Comparison of ENCODE assay signal across 8 mouse cellular contexts in the genomic region with DNA sequence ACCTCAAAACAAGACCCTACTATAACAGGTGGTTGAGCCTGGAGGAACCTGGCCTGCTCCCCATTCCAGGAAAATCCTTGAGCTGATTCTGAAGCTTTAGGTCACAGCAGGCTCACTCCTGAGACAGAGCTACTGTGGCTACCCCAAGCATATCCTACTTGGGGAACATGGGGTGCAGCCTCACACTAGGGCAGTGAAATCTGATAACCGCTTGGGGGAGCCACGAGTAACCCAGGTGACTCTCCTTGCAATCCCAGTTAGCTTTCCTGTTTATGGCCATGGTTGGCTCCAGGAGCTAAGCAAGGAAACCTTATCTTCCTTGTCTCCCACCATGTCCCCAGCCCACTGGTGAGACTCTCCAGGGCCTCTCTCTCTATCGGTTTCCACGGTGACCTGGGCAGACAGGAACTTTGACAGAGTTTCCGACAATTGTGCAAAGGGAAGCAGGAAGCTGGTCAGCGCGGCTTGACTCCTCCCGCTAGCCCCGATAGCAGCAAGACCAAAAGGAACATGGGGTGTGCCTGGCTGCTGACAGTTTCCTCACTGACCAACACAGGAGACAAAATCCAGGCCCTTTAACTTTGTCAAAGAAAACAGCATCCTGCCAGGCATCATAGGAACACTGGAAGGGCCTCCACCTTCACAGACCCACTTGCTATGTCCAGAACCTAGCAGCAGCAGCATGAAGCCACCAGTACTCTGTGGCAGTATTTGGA. TPM values are rescaled to one million over a fixed set of nuclear protein-coding genes. Genes with fewer than 3 reads are reported as not detected.
DNase-seq lines count a peak whose midpoint lies in the region; ATAC-seq and TF ChIP-seq lines count a peak whose summit lies in the region.

No protein-coding gene starts in this region.

- peak overlapping the region; percentile 66 for H3K4me3 ChIP-seq in bone marrow, adult 2 months (replicated peaks; ENCODE audit: control insufficient read depth, low read depth, low read length)
- H3K4me3 ChIP-seq in forebrain, embryonic 10.5 days: peak overlapping the region; percentile 9; the same call in 1 of the 2 replicates
- H3K4me3 ChIP-seq in hindbrain, embryonic 11.5 days (ENCODE audit: low read depth, low read length): no peak overlapping the region
- no peak overlapping the region for H3K4me3 ChIP-seq in midbrain, embryonic 15.5 days

- H3K36me3 ChIP-seq in forebrain, embryonic 10.5 days (replicated peaks): peaks cover 100% of the 10 kb centered on the region
- H3K36me3 ChIP-seq in hindbrain, embryonic 11.5 days (ENCODE audit: control insufficient read depth, insufficient read depth, low read length): peaks cover 56% of the 10 kb centered on the region; the same call in 1 of the 2 replicates
- H3K36me3 ChIP-seq in midbrain, embryonic 15.5 days (replicated peaks): no peaks in the 10 kb centered on the region

- WGBS in bone marrow, adult 2 months: 23% methylated on average over 9 of the region's 9 CpGs
- 63% methylated on average over 9 of the region's 9 CpGs for WGBS in forebrain, embryonic 10.5 days
- 52% methylated on average over 9 of the region's 9 CpGs for WGBS in hindbrain, embryonic 11.5 days
- WGBS in midbrain, embryonic 15.5 days: 33% methylated on average over 9 of the region's 9 CpGs

- no peak for TF ChIP-seq POLR2A in bone marrow, adult 2 months (IDR thresholded peaks at IDR 0.05; ENCODE audit: borderline replicate concordance, control insufficient read depth, low read depth, low read length)

- H3K9ac ChIP-seq in hindbrain, embryonic 11.5 days (ENCODE audit: low read depth, low read length): no peak overlapping the region
- no peak overlapping the region for H3K9ac ChIP-seq in midbrain, embryonic 15.5 days

- ATAC-seq in hindbrain, embryonic 11.5 days (ENCODE audit: low FRiP score): no peak
- ATAC-seq in midbrain, embryonic 15.5 days (replicated peaks): no peak

- no peak for DNase-seq in forebrain, embryonic 10.5 days (ENCODE audit: extremely low spot score, low spot score)
- DNase-seq in hindbrain, embryonic 11.5 days (ENCODE audit: low spot score): no peak
- peak; percentile 47 for DNase-seq in liver
- no peak for DNase-seq in cerebellum, adult 9-10 months
- DNase-seq in frontal cortex, adult 2 months (ENCODE audit: extremely low spot score in 1 of 2, low spot score in 1 of 2): no peak
- DNase-seq in layer of hippocampus, postnatal 36 days: no peak

- H3K9me3 ChIP-seq in forebrain, embryonic 10.5 days: no peaks in the 10 kb centered on the region
- no peaks in the 10 kb centered on the region for H3K9me3 ChIP-seq in hindbrain, embryonic 11.5 days (ENCODE audit: control insufficient read depth, low read length)
- H3K9me3 ChIP-seq in midbrain, embryonic 15.5 days: no peaks in the 10 kb centered on the region

- TF ChIP-seq CTCF in bone marrow, adult 2 months (IDR thresholded peaks at IDR 0.05; ENCODE audit: control insufficient read depth, insufficient read depth, low read length): no peak

- peaks cover 12% of the 10 kb centered on the region for H3K4me1 ChIP-seq in bone marrow, adult 2 months (ENCODE audit: control insufficient read depth, insufficient read depth, low read length)
- peaks cover 54% of the 10 kb centered on the region for H3K4me1 ChIP-seq in forebrain, embryonic 10.5 days
- peaks cover 19% of the 10 kb centered on the region for H3K4me1 ChIP-seq in hindbrain, embryonic 11.5 days (replicated peaks; ENCODE audit: control insufficient read depth, insufficient read depth, low read length)
- peaks cover 25% of the 10 kb centered on the region for H3K4me1 ChIP-seq in midbrain, embryonic 15.5 days

- peak overlapping the region; percentile 88 for H3K27ac ChIP-seq in bone marrow, adult 2 months (ENCODE audit: control insufficient read depth, insufficient read depth, low read depth, low read length, poor library complexity)
- H3K27ac ChIP-seq in forebrain, embryonic 10.5 days: peak overlapping the region; percentile 83
- H3K27ac ChIP-seq in hindbrain, embryonic 11.5 days (ENCODE audit: low read depth, low read length): peak overlapping the region; percentile 76
- H3K27ac ChIP-seq in midbrain, embryonic 15.5 days: peak overlapping the region; percentile 69

- H3K4me2 ChIP-seq in hindbrain, embryonic 11.5 days (replicated peaks; ENCODE audit: low read depth, low read length): no peak overlapping the region
- no peak overlapping the region for H3K4me2 ChIP-seq in midbrain, embryonic 15.5 days

- no peaks in the 10 kb centered on the region for H3K27me3 ChIP-seq in forebrain, embryonic 10.5 days (ENCODE audit: poor library complexity, severe bottlenecking)
- no peaks in the 10 kb centered on the region for H3K27me3 ChIP-seq in hindbrain, embryonic 11.5 days (ENCODE audit: control insufficient read depth, insufficient read depth, low read length)
- H3K27me3 ChIP-seq in midbrain, embryonic 15.5 days (replicated peaks): no peaks in the 10 kb centered on the region

RNA-seq across cellular contexts. Expression of a gene that starts 29.9 kb away (rescaled TPM):
- 5.8 and 30.1 TPM in 2 replicates for polyA plus RNA-seq in bone marrow, adult 2 months (2011; ENCODE audit: insufficient read depth, insufficient read length, low replicate concordance, missing spikeins)
- 27.0 and 29.8 TPM in 2 replicates for polyA plus RNA-seq in forebrain, embryonic 10.5 days (2016; fragmentation: Nextera tagmentation; extraction: Ambion mirVana)
- polyA plus RNA-seq in hindbrain, embryonic 11.5 days (2014; fragmentation: Nextera tagmentation; extraction: Ambion mirVana): 29.6 and 31.2 TPM in 2 replicates
- polyA plus RNA-seq in midbrain, embryonic 15.5 days (2015; fragmentation: Nextera tagmentation; extraction: Ambion mirVana): 21.3 and 21.5 TPM in 2 replicates
- 30.8 and 36.1 TPM in 2 replicates for polyA plus RNA-seq in frontal cortex, adult 2 months (2012; rRNA removed)
- total RNA-seq in layer of hippocampus, postnatal 36 days (2021): 10 to 100 TPM; 52.9 to 57.5 TPM

RNA-seq across cellular contexts. Expression of a gene that starts 41.5 kb away (rescaled TPM):
- polyA plus RNA-seq in bone marrow, adult 2 months (2011; ENCODE audit: insufficient read depth, insufficient read length, low replicate concordance, missing spikeins): 21.8 and 36.9 TPM in 2 replicates
- 25.4 and 26.7 TPM in 2 replicates for polyA plus RNA-seq in forebrain, embryonic 10.5 days (2016; fragmentation: Nextera tagmentation; extraction: Ambion mirVana)
- 48.9 and 66.8 TPM in 2 replicates for polyA plus RNA-seq in hindbrain, embryonic 11.5 days (2014; fragmentation: Nextera tagmentation; extraction: Ambion mirVana)
- 15.6 and 17.6 TPM in 2 replicates for polyA plus RNA-seq in midbrain, embryonic 15.5 days (2015; fragmentation: Nextera tagmentation; extraction: Ambion mirVana)
- polyA plus RNA-seq in frontal cortex, adult 2 months (2012; rRNA removed): 13.0 and 13.2 TPM in 2 replicates
- 10 to 100 TPM; 30.4 to 31.4 TPM for total RNA-seq in layer of hippocampus, postnatal 36 days (2021)

Comparison
In these comparisons a context has a peak if more than half of its experiments do, and no peak if none do; other contexts are left out.
1. H3K4me3 ChIP-seq: peak in bone marrow, adult 2 months (single experiment) and forebrain, embryonic 10.5 days (single experiment); none in hindbrain, embryonic 11.5 days (single experiment) and midbrain, embryonic 15.5 days (single experiment).
2. Peak in every context shown above with its lines, with median percentiles within 50 percentile points of each other: H3K27ac ChIP-seq.